Mouse (Mus musculus) G1E (cell line): Measurements from ENCODE around the gene Cracr2b. TPM values are rescaled to one million over a fixed set of nuclear protein-coding genes. Genes with fewer than 3 reads are reported as not detected.

Source experiments
- ATAC-seq: 2 replicates; pipeline ENCODE4 v1.8.0; 2016; ENCODE audit warnings: mild to moderate bottlenecking; ENCODE audit not compliant: insufficient number of reproducible peaks, poor library complexity, low FRiP score, severe bottlenecking; ENCODE audit errors: extremely low read depth
- DNase-seq: peaks from one replicate; pipeline ENCODE4 v3.0.0; 2012; ENCODE audit warnings: low spot score
- H3K27me3 ChIP-seq: 2 replicates; pipeline ENCODE4 v1.6.1; 2012; ENCODE audit warnings: mild to moderate bottlenecking, low read length, inconsistent platforms; ENCODE audit not compliant: insufficient read depth
- H3K36me3 ChIP-seq: replicated peaks from 2 replicates; pipeline ENCODE3; 2012; ENCODE audit warnings: mild to moderate bottlenecking, inconsistent platforms
- H3K4me1 ChIP-seq: 2 replicates; pipeline ENCODE4 v1.6.1; 2012; ENCODE audit warnings: low read depth, low read length, inconsistent platforms, mixed read lengths; ENCODE audit not compliant: insufficient read depth
- H3K4me3 ChIP-seq: 2 replicates; pipeline ENCODE4 v1.5.1; 2012; ENCODE audit warnings: low read depth, mild to moderate bottlenecking, inconsistent platforms, low read length, moderate library complexity, mixed read lengths
- H3K9me3 ChIP-seq: replicated peaks from 2 replicates; pipeline ENCODE4 v1.6.1; 2012; ENCODE audit warnings: inconsistent platforms
- CTCF ChIP-seq: IDR thresholded peaks from 2 replicates; pipeline ENCODE4 v1.5.1; 2012; ENCODE audit warnings: low read depth, low read length, inconsistent platforms, mixed read lengths
- GATA1 ChIP-seq: IDR thresholded peaks from 2 replicates; pipeline ENCODE4 v1.6.1; 2012; ENCODE audit warnings: borderline replicate concordance, low read length, inconsistent platforms, mixed read lengths
- GATA2 ChIP-seq: IDR thresholded peaks from 2 replicates; pipeline ENCODE4 v1.6.1; 2012; ENCODE audit warnings: low read depth, low read length, inconsistent platforms, borderline replicate concordance
- POLR2AphosphoS5 ChIP-seq: IDR thresholded peaks from 2 replicates; pipeline ENCODE4 v1.6.1; 2012; ENCODE audit warnings: low read depth, low read length, inconsistent platforms; ENCODE audit not compliant: insufficient replicate concordance
- TAL1 ChIP-seq: conservative IDR thresholded peaks from 2 replicates; pipeline ENCODE4 v1.6.1; 2012; ENCODE audit warnings: low read depth, low read length, inconsistent platforms, mixed read lengths
- polyA plus RNA-seq: library from polyadenylated mRNA; stranded (reverse); fragments of >175 nt; gene quantifications from 2 replicates; pipeline ENCODE4 v1.2.3, GENCODE M21; 2012
- total RNA-seq, 2 experiments: library from RNA; stranded (forward) in 1 of 2; stranded (reverse) in 1 of 2; fragments of 200-1000 nt in 1 of 2; fragments of >200 nt in 1 of 2; fragmentation: Nextera tagmentation in 1 of 2; gene quantifications; 2 replicates each; pipeline ENCODE4 v1.2.3; 2014 to 2017

The Cracr2b gene
- total and polyA plus RNA-seq, 3 experiments, result 0.44 TPM; not detected in 2

DNA sequence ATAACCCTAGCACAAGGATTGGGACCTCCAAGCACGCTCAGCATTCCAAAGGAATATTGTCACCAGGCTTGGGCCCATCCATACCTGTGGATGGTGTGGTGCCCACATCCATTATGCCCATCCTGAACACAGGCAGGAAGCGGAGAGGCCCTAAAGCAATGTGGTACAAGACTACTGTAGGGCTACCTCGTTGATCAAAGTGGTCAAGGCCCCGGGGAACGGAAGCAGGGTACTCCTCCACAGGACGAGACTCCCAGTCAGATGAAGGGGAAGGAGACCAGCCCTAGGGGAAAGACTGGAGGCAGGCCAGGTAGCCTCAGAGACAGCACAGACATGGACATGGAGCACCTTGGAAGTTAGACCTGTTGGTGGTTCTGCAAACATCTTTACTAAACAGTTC is 11.9 kb downstream of the Cracr2b start:
- Histone ChIP-seq H3K4me3 (no peak overlapping the region), H3K27me3 (no peaks in the 10 kb centered on the region), H3K4me1 (peaks cover 84% of the 10 kb centered on the region), H3K36me3 (peaks cover 55% of the 10 kb centered on the region), H3K9me3 (no peaks in the 10 kb centered on the region)
- DNase-seq (no peak), ATAC-seq (no peak)
- no peak for TF ChIP-seq CTCF
- no peak for TF ChIP-seq GATA2
- TF ChIP-seq TAL1, result no peak
- no peak for TF ChIP-seq POLR2AphosphoS5
- no peak for TF ChIP-seq GATA1

DNA sequence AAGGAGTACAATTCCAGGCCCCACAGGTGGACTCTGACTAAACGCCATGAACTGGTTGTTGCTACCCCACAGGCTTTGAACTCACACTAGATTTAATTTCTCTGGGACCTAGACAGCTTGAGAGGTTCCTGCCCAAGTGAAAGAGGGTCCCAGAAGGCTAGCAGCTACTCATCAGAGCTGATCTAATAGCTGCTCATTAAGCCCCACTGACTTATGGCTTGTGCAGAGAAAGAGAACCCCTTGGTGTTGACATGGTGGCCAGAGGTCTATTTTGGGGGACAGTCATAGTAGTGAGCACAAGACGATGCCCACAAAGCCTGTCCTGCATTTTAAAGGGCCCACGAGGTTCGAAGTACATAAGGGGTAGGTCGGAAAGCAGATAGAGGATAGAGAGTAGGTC is 13.3 kb downstream of the Cracr2b start:
- ATAC-seq (no peak), DNase-seq (no peak)
- H3K4me3 ChIP-seq, result peak overlapping the region; percentile 84
- peaks cover 78% of the 10 kb centered on the region for H3K4me1 ChIP-seq
- no peak for TF ChIP-seq CTCF
- no peak for TF ChIP-seq POLR2AphosphoS5
- TF ChIP-seq GATA2, result no peak
- no peak for TF ChIP-seq GATA1
- no peak for TF ChIP-seq TAL1
- no peaks in the 10 kb centered on the region for H3K9me3 ChIP-seq
- no peaks in the 10 kb centered on the region for H3K27me3 ChIP-seq
- peaks cover 58% of the 10 kb centered on the region for H3K36me3 ChIP-seq

DNA sequence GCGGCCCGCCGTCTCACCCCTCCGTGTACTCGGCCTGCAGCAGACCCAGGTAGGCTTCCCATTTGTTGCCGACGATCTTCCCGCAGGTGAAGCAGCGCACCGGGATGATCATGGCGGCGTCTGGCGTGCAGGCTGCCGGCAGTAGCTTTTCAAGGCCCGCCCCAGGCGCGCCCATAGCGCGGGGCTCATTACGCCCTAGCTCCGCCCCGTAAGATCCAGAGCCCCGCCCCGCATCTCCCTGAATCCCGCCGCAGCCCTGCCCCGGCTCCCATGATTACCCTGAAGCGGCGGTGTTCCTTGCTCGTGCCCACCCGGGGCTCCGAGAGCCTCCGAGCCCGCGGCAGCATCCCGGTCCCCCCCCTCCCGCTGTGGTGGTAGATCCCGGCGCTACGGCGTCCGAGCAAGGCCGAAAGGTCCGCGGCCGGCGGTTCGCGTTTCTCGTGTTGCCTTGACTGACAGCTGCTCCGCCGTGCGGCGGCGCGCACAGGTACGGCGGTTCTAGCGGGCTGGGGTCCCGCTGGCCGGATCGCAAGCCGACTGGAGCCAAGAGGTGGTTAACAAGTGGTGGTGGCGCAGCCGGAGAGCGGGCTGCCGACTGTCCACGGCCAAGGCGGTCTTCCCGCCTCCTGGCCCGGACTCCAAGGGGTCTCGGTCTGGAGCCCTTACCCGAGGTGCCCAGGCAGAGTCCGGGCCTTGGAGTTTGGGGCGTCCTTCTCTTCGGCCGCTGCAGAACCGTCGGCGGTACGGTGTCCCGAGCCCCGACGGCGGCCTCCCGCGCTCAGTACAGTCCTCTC is 14.3 kb downstream of the Cracr2b start, which contains the start of the genes Polr2l and Tspan4:
Polr2l (minus strand) TSS at position 122 of the 794 bp plus-strand sequence.
Tspan4 (plus strand) TSS at position 230 of the 794 bp plus-strand sequence.
- peak within 1 kb of the TSS; percentile 84 for H3K4me3 ChIP-seq
- peaks cover 54% of the 10 kb centered on the region for H3K36me3 ChIP-seq
- no peaks in the 10 kb centered on the region for H3K9me3 ChIP-seq
- DNase-seq (peak; percentile 73), ATAC-seq (peak; percentile 48)
- TF ChIP-seq TAL1, result no peak
- TF ChIP-seq CTCF, result no peak
- TF ChIP-seq GATA2, result no peak
- H3K27me3 ChIP-seq, result no peaks in the 10 kb centered on the region
- peaks cover 68% of the 10 kb centered on the region for H3K4me1 ChIP-seq

- H3K4me1 ChIP-seq, result peaks cover 68% of the 10 kb centered on the region
- DNase-seq (no peak), ATAC-seq (no peak)
- H3K9me3 ChIP-seq, result no peaks in the 10 kb centered on the region
- TF ChIP-seq GATA2, result no peak
- TF ChIP-seq CTCF, result no peak
- TF ChIP-seq TAL1, result no peak
- no peaks in the 10 kb centered on the region for H3K27me3 ChIP-seq
- peak overlapping the region; percentile 84 for H3K4me3 ChIP-seq
- peaks cover 54% of the 10 kb centered on the region for H3K36me3 ChIP-seq
These were observed 14.9 kb downstream of the Cracr2b start for GRCm38 (mm10) chr7:141475805-141476158.

DNA sequence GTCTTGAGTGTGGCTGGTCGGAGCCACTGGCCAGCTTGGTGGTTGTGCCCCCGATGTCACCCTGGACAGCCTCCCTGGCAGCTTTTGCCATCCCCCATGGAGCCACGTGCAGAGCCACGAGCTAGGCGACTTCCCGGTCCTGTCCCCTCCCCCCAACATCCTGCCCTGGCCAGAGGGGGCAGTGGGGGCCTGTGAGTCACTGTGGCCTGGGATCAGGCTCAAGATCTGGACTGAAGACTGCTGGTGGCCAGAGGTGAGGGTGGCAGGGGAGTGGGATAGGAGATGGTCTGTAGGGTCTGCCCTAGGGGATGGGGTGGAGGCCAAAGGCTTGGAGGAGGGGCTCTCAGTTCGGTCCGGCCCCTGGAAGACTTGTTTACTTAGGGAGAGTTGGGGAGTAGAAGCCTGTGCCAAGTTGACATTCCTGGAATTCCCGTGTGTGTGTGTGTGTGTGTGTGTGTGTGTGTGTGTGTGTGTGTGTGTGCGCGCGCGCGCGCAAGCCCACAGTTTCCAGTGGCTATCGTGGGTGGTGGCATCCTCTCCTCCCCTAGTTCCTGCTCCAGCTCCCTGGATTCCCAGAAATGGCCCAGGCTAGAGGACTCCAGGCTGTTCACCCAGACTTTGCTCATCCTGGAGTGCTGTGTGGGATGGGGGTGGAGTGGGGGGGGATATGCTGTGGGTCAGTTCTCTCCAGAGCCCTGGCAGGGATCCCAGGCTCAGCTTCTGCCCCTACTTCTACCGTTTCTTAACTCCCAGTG is 15.5 kb downstream of the Cracr2b start:
- Histone ChIP-seq H3K36me3 (peaks cover 54% of the 10 kb centered on the region), H3K9me3 (no peaks in the 10 kb centered on the region), H3K4me1 (peaks cover 69% of the 10 kb centered on the region), H3K4me3 (peak overlapping the region; percentile 84), H3K27me3 (no peaks in the 10 kb centered on the region)
- ATAC-seq (peak; percentile 66), DNase-seq (peak; percentile 66)
- TF ChIP-seq GATA1 (no peak), POLR2AphosphoS5 (no peak), GATA2 (no peak), CTCF (no peak), TAL1 (no peak)

GRCm38 (mm10) chr7:141476981-141477370 is 16.1 kb downstream of the Cracr2b start:
- peaks cover 67% of the 10 kb centered on the region for H3K4me1 ChIP-seq
- H3K9me3 ChIP-seq, result 0 out of 2 replicates have a peak, but pooled peaks cover under 1% of the 10 kb centered on the region
- TF ChIP-seq POLR2AphosphoS5 (no peak), GATA2 (no peak), GATA1 (no peak), CTCF (no peak), TAL1 (no peak)
- H3K27me3 ChIP-seq, result peaks cover 2% of the 10 kb centered on the region; the same call in 1 of the 2 replicates
- H3K4me3 ChIP-seq, result peak overlapping the region; percentile 84
- DNase-seq, result no peak
- H3K36me3 ChIP-seq, result peaks cover 55% of the 10 kb centered on the region
- ATAC-seq, result no peak
